Mouse (Mus musculus) spleen, embryonic (tissue): ENCODE results near the gene Gm9944.

Source experiments
- CTCF ChIA-PET: fragments of 350-600 bp; sonication (Branson Sonifier 250); formaldehyde crosslinking; loops from one replicate; lab custom pipeline; 2022; lab: Charles Lee

Gm9944 gene

GRCm38 (mm10) chr4:144453217-144453616 is at the start of gene Gm9944:
TSS of gene Gm9944 (minus strand) at chr4:144453317.
- CTCF ChIA-PET: no interaction called here

GRCm38 (mm10) chr4:144493331-144493730 is 40.2 kb upstream of the Gm9944 start:
- CTCF ChIA-PET: no interaction called here

- CTCF ChIA-PET: no interaction called here
These were observed 15.0 kb upstream of the Gm9944 start for GRCm38 (mm10) chr4:144468091-144468490.

GRCm38 (mm10) chr4:144465206-144465605 is 12.1 kb upstream of the Gm9944 start:
- CTCF ChIA-PET: no interaction called here

- CTCF ChIA-PET: no interaction called here
These were observed 10.5 kb upstream of the Gm9944 start, which contains the start of gene Aadacl3 for GRCm38 (mm10) chr4:144463656-144464055. TSS of gene Aadacl3 (minus strand) at chr4:144463756.

- CTCF ChIA-PET: no interaction called here
These were observed 4.6 kb downstream of the Gm9944 start for GRCm38 (mm10) chr4:144448546-144448945.

GRCm38 (mm10) chr4:144441582-144441981 is 11.5 kb downstream of the Gm9944 start:
- CTCF ChIA-PET: no interaction called here

- CTCF ChIA-PET: no interaction called here
These were observed 12.0 kb downstream of the Gm9944 start for GRCm38 (mm10) chr4:144441095-144441494.

- CTCF ChIA-PET: no interaction called here
These were observed 14.4 kb downstream of the Gm9944 start, which contains the start of gene 1700012P22Rik for GRCm38 (mm10) chr4:144438672-144439071. TSS of gene 1700012P22Rik (minus strand) at chr4:144438772.

GRCm38 (mm10) chr4:144433216-144433615 is 19.9 kb downstream of the Gm9944 start:
- CTCF ChIA-PET: no interaction called here

- CTCF ChIA-PET: no interaction called here
These were observed 22.4 kb downstream of the Gm9944 start for GRCm38 (mm10) chr4:144430723-144431122.

GRCm38 (mm10) chr4:144428868-144429267 is 24.2 kb downstream of the Gm9944 start:
- CTCF ChIA-PET: no interaction called here

GRCm38 (mm10) chr4:144424590-144424989 is 28.5 kb downstream of the Gm9944 start:
- CTCF ChIA-PET: no interaction called here

- CTCF ChIA-PET: no interaction called here
These were observed 32.5 kb downstream of the Gm9944 start for GRCm38 (mm10) chr4:144420644-144421043.

- CTCF ChIA-PET: no interaction called here
These were observed 44.8 kb downstream of the Gm9944 start, which contains the start of gene Pramef12 for GRCm38 (mm10) chr4:144408290-144408689. TSS of gene Pramef12 (minus strand) at chr4:144408464.

GRCm38 (mm10) chr4:144406261-144406660 is 46.9 kb downstream of the Gm9944 start:
- CTCF ChIA-PET: no interaction called here

GRCm38 (mm10) chr4:144404456-144405086 is 48.5 kb downstream of the Gm9944 start:
- CTCF ChIA-PET: no interaction called here
